Mouse (Mus musculus) ES-Bruce4 (cell line): Measurements from ENCODE around the gene Zfp335.

Experiments
- CTCF ChIP-seq: IDR thresholded peaks from one replicate; pipeline ENCODE4 v1.8.1; 2011; ENCODE audit warnings: low read depth, low read length
- EP300 ChIP-seq: IDR thresholded peaks from 2 replicates; pipeline ENCODE4 v1.6.1; 2011; ENCODE audit warnings: low read depth, low read length; ENCODE audit not compliant: insufficient read depth
- POLR2A ChIP-seq: IDR thresholded peaks from one replicate; pipeline ENCODE4 v1.8.1; 2011; ENCODE audit warnings: low read length; ENCODE audit not compliant: insufficient read depth

DNA sequence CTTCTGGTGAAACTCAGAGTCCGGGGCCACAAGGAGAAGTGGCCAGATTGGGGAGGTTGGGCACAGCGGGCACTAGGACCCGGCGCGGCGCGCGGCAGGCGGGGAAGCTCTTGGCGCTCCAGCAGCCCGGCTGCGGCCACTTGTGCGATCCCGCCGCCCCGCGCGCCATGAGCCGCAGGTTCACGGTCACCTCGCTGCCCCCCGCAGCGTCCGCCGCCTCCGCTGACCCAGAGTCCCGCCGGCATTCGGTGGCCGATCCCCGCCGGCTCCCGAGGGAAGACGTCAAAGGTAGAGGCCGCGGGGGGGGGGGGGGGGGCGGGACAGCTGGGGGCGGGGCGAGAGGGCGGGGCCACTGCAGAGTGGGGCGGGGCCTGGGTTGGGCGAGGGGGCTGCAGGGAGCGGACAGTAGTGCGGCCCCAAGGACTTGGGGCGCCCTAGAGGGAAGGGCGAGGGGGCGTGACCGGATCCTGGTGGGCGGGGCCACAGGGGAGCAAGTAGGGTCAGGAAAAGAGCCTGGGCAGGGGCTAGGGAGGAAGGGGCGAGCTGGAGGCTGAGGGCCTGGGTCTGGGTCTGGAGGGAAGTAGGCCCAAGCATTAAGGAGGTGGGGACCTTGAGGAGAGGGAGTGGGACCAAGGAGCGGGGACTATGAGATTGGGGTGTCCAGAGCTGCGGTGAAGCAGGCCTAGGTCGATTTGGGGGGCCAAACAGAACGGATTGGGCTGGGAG is 49.3 kb upstream of the Zfp335 start, which contains the start of gene Slc12a5:
- TF ChIP-seq CTCF, result no peak
- TF ChIP-seq POLR2A, result no peak
- no peak for TF ChIP-seq EP300
